Mouse (Mus musculus): Measurements from ENCODE around the gene Edaradd. TPM values are rescaled to one million over a fixed set of nuclear protein-coding genes. Genes with fewer than 3 reads are reported as not detected.

The Edaradd gene
- total and polyA plus RNA-seq, 2 experiments: 0.07 to 0.09 TPM

GRCm38 (mm10) chr13:12462623-12463022 is 57.6 kb downstream of the Edaradd start:
- WGBS: 46% methylated on average over 4 of the region's 4 CpGs
- Histone ChIP-seq H3K27ac (replicated peaks; ENCODE audit: insufficient read depth, low read depth, low read length) (peak overlapping the region; percentile 97), H3K4me3 (ENCODE audit: insufficient read depth, low read depth, low read length) (no peak overlapping the region), H3K27me3 (ENCODE audit: control insufficient read depth, insufficient read depth, low read length) (no peaks in the 10 kb centered on the region), H3K9ac (ENCODE audit: low read depth, low read length) (no peak overlapping the region), H3K36me3 (ENCODE audit: control insufficient read depth, insufficient read depth, low read length) (peaks cover 7% of the 10 kb centered on the region; the same call in 1 of the 2 replicates), H3K4me1 (ENCODE audit: control insufficient read depth, insufficient read depth, low read length) (peaks cover 18% of the 10 kb centered on the region; the same call in 1 of the 2 replicates), H3K79me2 (ENCODE audit: control insufficient read depth, insufficient read depth, low read length) (peaks cover 4% of the 10 kb centered on the region; the same call in 1 of the 2 replicates)
- TF ChIP-seq CTCF (IDR thresholded peaks at IDR 0.05; ENCODE audit: low read depth, low read length) (no peak), POLR2A (IDR thresholded peaks at IDR 0.05; ENCODE audit: extremely low read depth, insufficient read depth, low read length) (no peak)
- DNase-seq (ENCODE audit: extremely low read depth, low read depth, low spot score): peak; percentile 83

GRCm38 (mm10) chr13:12461730-12462119 is 58.5 kb downstream of the Edaradd start:
- peak overlapping the region; percentile 77 for H3K27ac ChIP-seq (replicated peaks; ENCODE audit: insufficient read depth, low read depth, low read length)
- TF ChIP-seq CTCF (IDR thresholded peaks at IDR 0.05; ENCODE audit: low read depth, low read length): no peak
- TF ChIP-seq POLR2A (IDR thresholded peaks at IDR 0.05; ENCODE audit: extremely low read depth, insufficient read depth, low read length): no peak
- H3K4me3 ChIP-seq (ENCODE audit: insufficient read depth, low read depth, low read length): peak overlapping the region; percentile 68
- peaks cover 23% of the 10 kb centered on the region for H3K4me1 ChIP-seq (ENCODE audit: control insufficient read depth, insufficient read depth, low read length)
- 11% methylated on average over 7 of the region's 7 CpGs for WGBS
- H3K36me3 ChIP-seq (ENCODE audit: control insufficient read depth, insufficient read depth, low read length): peaks cover 7% of the 10 kb centered on the region; the same call in 1 of the 2 replicates
- H3K9ac ChIP-seq (ENCODE audit: low read depth, low read length): peak overlapping the region; percentile 51
- no peaks in the 10 kb centered on the region for H3K27me3 ChIP-seq (ENCODE audit: control insufficient read depth, insufficient read depth, low read length)
- DNase-seq (ENCODE audit: extremely low read depth, low read depth, low spot score): peak; percentile 29
- peaks cover 4% of the 10 kb centered on the region; the same call in 1 of the 2 replicates for H3K79me2 ChIP-seq (ENCODE audit: control insufficient read depth, insufficient read depth, low read length)

- H3K4me3 ChIP-seq (ENCODE audit: insufficient read depth, low read depth, low read length): peak overlapping the region; percentile 68
- WGBS: under 1% methylated on average over 59 of the region's 59 CpGs
Observed at GRCm38 (mm10) chr13:12460881-12461729, 59.1 kb downstream of the Edaradd start.

GRCm38 (mm10) chr13:12460443-12460842 is 59.8 kb downstream of the Edaradd start:
- peak; percentile 81 for DNase-seq (ENCODE audit: extremely low read depth, low read depth, low spot score)
- H3K27me3 ChIP-seq (ENCODE audit: control insufficient read depth, insufficient read depth, low read length): no peaks in the 10 kb centered on the region
- peaks cover 4% of the 10 kb centered on the region; the same call in 1 of the 2 replicates for H3K79me2 ChIP-seq (ENCODE audit: control insufficient read depth, insufficient read depth, low read length)
- H3K9ac ChIP-seq (ENCODE audit: low read depth, low read length): peak overlapping the region; percentile 80
- H3K4me1 ChIP-seq (ENCODE audit: control insufficient read depth, insufficient read depth, low read length): peaks cover 33% of the 10 kb centered on the region
- WGBS: 0% methylated on average over 8 of the region's 8 CpGs
- TF ChIP-seq POLR2A (IDR thresholded peaks at IDR 0.05; ENCODE audit: extremely low read depth, insufficient read depth, low read length) (no peak), CTCF (IDR thresholded peaks at IDR 0.05; ENCODE audit: low read depth, low read length) (0 out of 2 replicates have a peak, but pooled peaks have one; percentile 21)
- peaks cover 15% of the 10 kb centered on the region for H3K36me3 ChIP-seq (ENCODE audit: control insufficient read depth, insufficient read depth, low read length)
- H3K4me3 ChIP-seq (ENCODE audit: insufficient read depth, low read depth, low read length): peak overlapping the region; percentile 68
- peak overlapping the region; percentile 76 for H3K27ac ChIP-seq (replicated peaks; ENCODE audit: insufficient read depth, low read depth, low read length)

More at GRCm38 (mm10) chr13:12460881-12461729, 59.1 kb downstream of the Edaradd start:
- DNase-seq (ENCODE audit: extremely low read depth, low read depth, low spot score): peak; percentile 80
- H3K36me3 ChIP-seq (ENCODE audit: control insufficient read depth, insufficient read depth, low read length): peaks cover 8% of the 10 kb centered on the region; the same call in 1 of the 2 replicates
- peak overlapping the region; percentile 80 for H3K9ac ChIP-seq (ENCODE audit: low read depth, low read length)
- H3K27ac ChIP-seq (replicated peaks; ENCODE audit: insufficient read depth, low read depth, low read length): peak overlapping the region; percentile 77
- peak; percentile 88 for TF ChIP-seq POLR2A (IDR thresholded peaks at IDR 0.05; ENCODE audit: extremely low read depth, insufficient read depth, low read length)
- no peak for TF ChIP-seq CTCF (IDR thresholded peaks at IDR 0.05; ENCODE audit: low read depth, low read length)
- no peaks in the 10 kb centered on the region for H3K27me3 ChIP-seq (ENCODE audit: control insufficient read depth, insufficient read depth, low read length)
- H3K79me2 ChIP-seq (ENCODE audit: control insufficient read depth, insufficient read depth, low read length): peaks cover 4% of the 10 kb centered on the region; the same call in 1 of the 2 replicates
- peaks cover 28% of the 10 kb centered on the region for H3K4me1 ChIP-seq (ENCODE audit: control insufficient read depth, insufficient read depth, low read length)

- 66% methylated on average over 7 of the region's 7 CpGs for WGBS
- Histone ChIP-seq H3K9ac (ENCODE audit: low read depth, low read length) (peak overlapping the region; percentile 66), H3K27me3 (ENCODE audit: control insufficient read depth, insufficient read depth, low read length) (no peaks in the 10 kb centered on the region), H3K27ac (replicated peaks; ENCODE audit: insufficient read depth, low read depth, low read length) (peak overlapping the region; percentile 97), H3K36me3 (ENCODE audit: control insufficient read depth, insufficient read depth, low read length) (peaks cover 41% of the 10 kb centered on the region), H3K4me3 (ENCODE audit: insufficient read depth, low read depth, low read length) (no peak overlapping the region), H3K4me1 (ENCODE audit: control insufficient read depth, insufficient read depth, low read length) (peaks cover 35% of the 10 kb centered on the region), H3K79me2 (ENCODE audit: control insufficient read depth, insufficient read depth, low read length) (peaks cover 12% of the 10 kb centered on the region; the same call in 1 of the 2 replicates)
- TF ChIP-seq CTCF (IDR thresholded peaks at IDR 0.05; ENCODE audit: low read depth, low read length) (no peak), POLR2A (IDR thresholded peaks at IDR 0.05; ENCODE audit: extremely low read depth, insufficient read depth, low read length) (no peak)
- DNase-seq (ENCODE audit: extremely low read depth, low read depth, low spot score): peak; percentile 88
Observed at GRCm38 (mm10) chr13:12456711-12457110, 63.5 kb downstream of the Edaradd start.
